Mouse (Mus musculus) heart, adult 2 months (tissue): ENCODE results near the gene Sprn. TPM values are rescaled to one million over a fixed set of nuclear protein-coding genes. Genes with fewer than 3 reads are reported as not detected.

Source experiments
- DNase-seq, 2 experiments: peaks; one replicate each; pipeline ENCODE4 v3.0.0; 2021
- H3K27ac ChIP-seq: fragments of 200-600 bp; 2 replicates; pipeline ENCODE4 v1.8.1; 2022
- H3K27me3 ChIP-seq: fragments of 200-500 bp; 2 replicates; pipeline ENCODE4 v1.6.1; 2012; ENCODE audit warnings: mild to moderate bottlenecking, low read length, inconsistent platforms, mixed read lengths; ENCODE audit not compliant: control insufficient read depth, insufficient read depth
- H3K36me3 ChIP-seq: fragments of 200-500 bp; 2 replicates; pipeline ENCODE4 v1.6.1; 2012; ENCODE audit warnings: low read length, inconsistent platforms; ENCODE audit not compliant: control insufficient read depth, insufficient read depth
- H3K4me1 ChIP-seq: fragments of 200-500 bp; 2 replicates; pipeline ENCODE4 v1.6.1; 2011; ENCODE audit warnings: low read length; ENCODE audit not compliant: control insufficient read depth, insufficient read depth
- H3K4me3 ChIP-seq: fragments of 200-600 bp; 2 replicates; pipeline ENCODE4 v1.8.1; 2022
- H3K79me2 ChIP-seq: fragments of 200-500 bp; replicated peaks from 2 replicates; pipeline ENCODE4 v1.6.1; 2012; ENCODE audit warnings: mild to moderate bottlenecking, inconsistent platforms, low read length, moderate library complexity, mixed read lengths; ENCODE audit not compliant: control insufficient read depth, insufficient read depth
- H3K9ac ChIP-seq: fragments of 200-500 bp; 2 replicates; pipeline ENCODE4 v1.6.1; 2012; ENCODE audit warnings: low read depth, mild to moderate bottlenecking, control low read depth, inconsistent platforms, low read length, mixed read lengths
- CTCF ChIP-seq: fragments of 200-600 bp; IDR thresholded peaks from 2 replicates; pipeline ENCODE4 v1.8.1; 2022; ENCODE audit warnings: antibody characterized with exemption, mild to moderate bottlenecking, moderate library complexity
- EP300 ChIP-seq: fragments of 200-500 bp; IDR thresholded peaks from 2 replicates; pipeline ENCODE4 v1.6.1; 2011; ENCODE audit warnings: low read depth, low read length, control low read depth; ENCODE audit not compliant: insufficient read depth
- POLR2A ChIP-seq: fragments of 200-500 bp; IDR thresholded peaks from 2 replicates; pipeline ENCODE4 v1.6.1; 2011; ENCODE audit warnings: mild to moderate bottlenecking, low read depth, low read length, control low read depth; ENCODE audit not compliant: insufficient read depth
- WGBS: fragments of 180-500 bp; shearing (Covaris S2); methylation state at CpG from one replicate; pipeline ENCODE4 v1.1.7; 2018; 5-methylcytosine and 5-hydroxymethylcytosine counted together
- intact Hi-C: fragments of 180-260 bp; cut with DNase I; formaldehyde crosslinking; loops from one replicate; pipeline ENCODE4 v1.15.1; 2025
- polyA plus RNA-seq: library from polyadenylated mRNA; depleted of rRNA; stranded (reverse); fragments of >200 nt; gene quantifications from 2 replicates; pipeline ENCODE4 v1.2.3, GENCODE M21; 2012
- total RNA-seq, 2 experiments: library from RNA; stranded (reverse); gene quantifications; 2 replicates each; pipeline ENCODE4 v1.2.3; 2021

Sprn gene
- total and polyA plus RNA-seq, 3 experiments, result 0.52 to 1.9 (median 0.52) TPM

DNA sequence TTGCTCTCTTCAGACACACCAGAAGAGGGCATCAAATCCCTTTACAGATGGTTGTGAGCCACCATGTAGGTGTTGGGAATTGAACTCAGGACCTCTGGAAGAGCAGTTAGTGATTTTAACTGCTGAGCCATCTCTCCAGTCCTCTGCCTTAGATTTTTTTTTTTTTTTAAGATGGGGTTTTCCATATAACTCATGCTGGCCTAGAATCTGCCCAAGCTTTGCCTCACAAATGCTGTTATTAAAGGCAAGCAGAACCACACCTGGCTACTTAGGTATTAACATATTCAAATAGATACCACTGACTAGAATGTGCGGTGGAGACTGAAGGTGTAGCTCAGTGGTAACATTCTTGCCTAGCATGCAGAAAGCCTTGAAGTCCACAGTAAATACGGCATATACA is 34.2 kb downstream of the Sprn start:
- Histone ChIP-seq H3K4me1 (peaks cover 1% of the 10 kb centered on the region; the same call in 1 of the 2 replicates), H3K27ac (no peak overlapping the region), H3K4me3 (no peak overlapping the region), H3K79me2 (no peaks in the 10 kb centered on the region), H3K36me3 (0 out of 2 replicates have a peak, but pooled peaks cover 1% of the 10 kb centered on the region), H3K27me3 (no peaks in the 10 kb centered on the region), H3K9ac (no peak overlapping the region)
- no peak for DNase-seq
- TF ChIP-seq EP300 (no peak), CTCF (no peak), POLR2A (no peak)
- intact Hi-C loops, result no loop called here
- WGBS, result 91% methylated on average over 2 of the region's 2 CpGs

GRCm38 (mm10) chr7:140116329-140117054 is 38.2 kb downstream of the Sprn start, which contains the start of gene Echs1:
Gene Echs1, minus strand, starts transcription at chr7:140116476.
- intact Hi-C loops, result loop anchor here (1.0 to 2.0 kb wide), 3 partner anchors 9 to 21 kb away; partner anchors contain the start of genes Fuom and Mtg1

GRCm38 (mm10) chr7:140115583-140116328 is 38.9 kb downstream of the Sprn start, which contains the start of gene Paox:
Gene Paox, plus strand, starts transcription at chr7:140115799.
- WGBS, result under 1% methylated on average over 23 of the region's 23 CpGs
- DNase-seq, result peak; percentile 54 to 75
- H3K9ac ChIP-seq, result peak within 1 kb of the TSS; percentile 88
- no peaks in the 10 kb centered on the region; the same call in 1 of the 2 replicates for H3K79me2 ChIP-seq
- H3K4me1 ChIP-seq, result no peaks in the 10 kb centered on the region; the same call in 1 of the 2 replicates
- no peak for TF ChIP-seq CTCF
- peak; percentile 65 for TF ChIP-seq POLR2A
- TF ChIP-seq EP300, result 0 out of 2 replicates have a peak, but pooled peaks have one; percentile 38
- H3K36me3 ChIP-seq, result 0 out of 2 replicates have a peak, but pooled peaks cover 1% of the 10 kb centered on the region
- peak within 1 kb of the TSS; percentile 98 for H3K4me3 ChIP-seq
- intact Hi-C loops, result loop anchor here (1.0 to 2.0 kb wide), 2 partner anchors 13 to 22 kb away; partner anchors contain the start of genes Fuom and Mtg1
- H3K27ac ChIP-seq, result peak within 1 kb of the TSS; percentile 97
- H3K27me3 ChIP-seq, result no peaks in the 10 kb centered on the region

More at GRCm38 (mm10) chr7:140116329-140117054, 38.2 kb downstream of the Sprn start, which contains the start of gene Echs1:
- no peak for TF ChIP-seq CTCF
- peak; percentile 64; the same call in 1 of the 2 replicates for TF ChIP-seq EP300
- peak; percentile 91 for TF ChIP-seq POLR2A
- Histone ChIP-seq H3K27me3 (no peaks in the 10 kb centered on the region), H3K27ac (peak within 1 kb of the TSS; percentile 97), H3K36me3 (0 out of 2 replicates have a peak, but pooled peaks cover 1% of the 10 kb centered on the region), H3K4me3 (peak within 1 kb of the TSS; percentile 98), H3K4me1 (no peaks in the 10 kb centered on the region; the same call in 1 of the 2 replicates), H3K9ac (peak within 1 kb of the TSS; percentile 88), H3K79me2 (no peaks in the 10 kb centered on the region; the same call in 1 of the 2 replicates)
- peak; percentile 93 to 95 for DNase-seq
- 3% methylated on average over 28 of the region's 28 CpGs for WGBS

DNA sequence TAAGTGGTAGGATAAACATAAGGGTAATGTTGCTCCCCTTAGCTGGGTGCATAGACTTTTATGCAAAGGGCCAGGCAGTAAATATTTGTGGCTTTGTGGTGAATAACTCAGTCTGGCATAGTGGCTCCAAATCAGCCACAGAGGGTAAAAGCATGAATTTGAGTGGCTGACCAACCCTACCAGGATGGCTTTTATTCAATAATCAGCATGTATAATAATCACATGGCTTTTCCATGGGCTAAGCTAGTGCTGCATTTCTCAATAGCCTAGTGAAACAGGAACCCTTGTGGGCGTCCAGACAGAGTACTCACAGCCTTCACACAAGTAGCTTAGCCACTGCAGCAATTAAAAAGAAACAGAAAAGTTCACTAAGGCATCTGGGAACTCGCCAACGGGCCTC is 42.7 kb downstream of the Sprn start:
- intact Hi-C loops, result no loop called here
- Histone ChIP-seq H3K4me1 (no peaks in the 10 kb centered on the region; the same call in 1 of the 2 replicates), H3K79me2 (no peaks in the 10 kb centered on the region; the same call in 1 of the 2 replicates), H3K27me3 (no peaks in the 10 kb centered on the region), H3K9ac (no peak overlapping the region), H3K27ac (no peak overlapping the region), H3K36me3 (0 out of 2 replicates have a peak, but pooled peaks cover under 1% of the 10 kb centered on the region), H3K4me3 (no peak overlapping the region)
- DNase-seq, result no peak
- 43% methylated on average over 3 of the region's 3 CpGs for WGBS
- TF ChIP-seq CTCF, result no peak
- no peak for TF ChIP-seq POLR2A
- no peak for TF ChIP-seq EP300

GRCm38 (mm10) chr7:140104009-140104408 is 50.7 kb downstream of the Sprn start:
- DNase-seq, result no peak
- Histone ChIP-seq H3K27me3 (no peaks in the 10 kb centered on the region), H3K79me2 (no peaks in the 10 kb centered on the region), H3K4me1 (peaks cover 2% of the 10 kb centered on the region; the same call in 1 of the 2 replicates), H3K4me3 (no peak overlapping the region), H3K36me3 (no peaks in the 10 kb centered on the region), H3K9ac (no peak overlapping the region), H3K27ac (no peak overlapping the region)
- intact Hi-C loops, result no loop called here
- TF ChIP-seq CTCF (no peak), POLR2A (no peak), EP300 (no peak)
- 70% methylated on average over 4 of the region's 4 CpGs for WGBS
